Mouse (Mus musculus) heart, postnatal 0 days (tissue): ENCODE results near the gene Sec22b.

ENCODE experiments used
- CTCF ChIP-seq: IDR thresholded peaks from 2 replicates; pipeline ENCODE4 v1.5.1; 2016; ENCODE audit warnings: antibody characterized with exemption, control low read depth, low read depth
- EP300 ChIP-seq: IDR thresholded peaks from 2 replicates; pipeline ENCODE4 v1.6.1; 2016; ENCODE audit warnings: antibody characterized with exemption, low read depth

GRCm38 (mm10) chr3:97961962-97962361 lies 61.0 kb downstream of the Sec22b start:
- TF ChIP-seq CTCF = no peak
- TF ChIP-seq EP300 = no peak
